Mouse (Mus musculus) cerebellum, adult 11-12 months (tissue): ENCODE results near the gene Kcng3.

Experiments used
- DNase-seq: peaks from one replicate; pipeline ENCODE4 v3.0.0; 2022

Kcng3 gene

DNA sequence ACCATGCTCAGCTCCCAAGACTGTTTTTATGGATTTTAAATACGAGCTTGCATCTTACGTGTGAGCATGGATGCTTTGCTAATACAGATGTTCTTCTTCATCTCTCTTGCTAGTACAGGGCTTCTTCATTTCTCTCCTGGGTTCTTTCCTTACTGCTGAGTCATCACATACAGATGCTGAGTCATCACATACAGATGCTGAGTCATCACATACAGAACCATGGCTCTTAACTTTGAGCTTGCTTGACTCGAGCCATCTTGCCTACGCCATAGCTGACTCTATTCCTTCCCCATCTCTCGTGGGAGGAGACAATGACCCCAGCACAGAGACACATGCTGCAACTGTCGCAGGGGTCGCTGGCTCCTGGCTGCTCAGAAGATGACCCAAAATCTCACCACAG is 76.7 kb downstream of the Kcng3 start:
- no peak for DNase-seq

DNA sequence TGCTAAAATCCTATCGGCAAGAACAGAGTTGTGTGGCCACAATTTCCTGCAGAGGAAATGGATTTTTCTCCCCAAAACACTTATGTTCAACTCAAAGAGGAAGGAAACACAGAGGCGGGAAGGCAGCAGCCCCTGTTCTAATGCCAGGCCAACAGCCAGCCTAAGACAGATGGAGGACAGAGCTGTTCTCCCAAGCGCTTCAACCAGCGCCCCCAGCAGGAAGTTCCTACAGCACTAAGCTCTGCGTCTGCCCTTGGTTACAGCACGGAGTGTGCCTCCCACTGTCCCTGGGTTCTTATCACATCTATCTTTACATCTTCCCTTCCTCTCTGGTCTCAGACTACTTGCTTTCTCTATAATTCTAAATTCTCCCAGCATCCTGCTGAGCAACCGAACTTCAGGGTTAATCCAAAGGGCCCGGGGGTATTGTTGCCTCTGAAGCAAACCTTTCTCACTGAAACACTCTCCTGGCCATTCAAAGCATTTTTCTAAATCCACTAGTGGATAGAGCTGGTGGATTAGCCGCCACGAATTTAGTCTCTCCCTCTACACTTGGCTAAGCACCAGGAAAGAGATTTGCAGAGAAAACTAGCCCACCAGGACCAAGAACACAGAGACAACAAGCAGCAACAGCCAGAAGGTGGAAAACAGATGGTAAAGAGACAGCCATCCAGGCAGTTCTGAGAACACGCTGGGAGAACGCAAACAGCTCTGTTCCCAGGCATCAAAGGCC is 83.0 kb downstream of the Kcng3 start:
- peak; percentile 38 for DNase-seq

DNA sequence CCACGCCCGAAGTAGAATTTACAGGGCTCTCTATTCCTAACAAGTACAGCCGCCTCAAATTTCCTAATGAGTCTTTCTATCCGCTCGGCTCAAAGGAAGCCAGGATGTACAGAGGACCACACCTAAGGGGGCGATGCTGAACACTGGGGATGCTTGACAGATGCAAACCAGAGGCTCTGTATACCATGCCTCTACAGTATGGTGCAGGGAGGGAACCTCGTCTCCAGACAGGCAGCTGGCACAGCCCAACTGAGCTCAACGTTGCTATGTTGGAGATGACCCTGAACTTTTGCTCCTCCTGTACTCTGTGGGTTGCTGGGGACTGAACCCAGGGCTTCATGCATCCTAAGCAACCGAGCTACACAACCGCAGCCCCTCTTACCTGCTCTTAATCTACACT is 84.5 kb downstream of the Kcng3 start:
- no peak for DNase-seq

- no peak for DNase-seq
Measured at GRCm38 (mm10) chr17:83545756-83546742, 85.6 kb downstream of the Kcng3 start.

GRCm38 (mm10) chr17:83545259-83545658 is 86.4 kb downstream of the Kcng3 start:
- DNase-seq = no peak

- no peak for DNase-seq
Measured at GRCm38 (mm10) chr17:83542424-83542823, 89.3 kb downstream of the Kcng3 start.

DNA sequence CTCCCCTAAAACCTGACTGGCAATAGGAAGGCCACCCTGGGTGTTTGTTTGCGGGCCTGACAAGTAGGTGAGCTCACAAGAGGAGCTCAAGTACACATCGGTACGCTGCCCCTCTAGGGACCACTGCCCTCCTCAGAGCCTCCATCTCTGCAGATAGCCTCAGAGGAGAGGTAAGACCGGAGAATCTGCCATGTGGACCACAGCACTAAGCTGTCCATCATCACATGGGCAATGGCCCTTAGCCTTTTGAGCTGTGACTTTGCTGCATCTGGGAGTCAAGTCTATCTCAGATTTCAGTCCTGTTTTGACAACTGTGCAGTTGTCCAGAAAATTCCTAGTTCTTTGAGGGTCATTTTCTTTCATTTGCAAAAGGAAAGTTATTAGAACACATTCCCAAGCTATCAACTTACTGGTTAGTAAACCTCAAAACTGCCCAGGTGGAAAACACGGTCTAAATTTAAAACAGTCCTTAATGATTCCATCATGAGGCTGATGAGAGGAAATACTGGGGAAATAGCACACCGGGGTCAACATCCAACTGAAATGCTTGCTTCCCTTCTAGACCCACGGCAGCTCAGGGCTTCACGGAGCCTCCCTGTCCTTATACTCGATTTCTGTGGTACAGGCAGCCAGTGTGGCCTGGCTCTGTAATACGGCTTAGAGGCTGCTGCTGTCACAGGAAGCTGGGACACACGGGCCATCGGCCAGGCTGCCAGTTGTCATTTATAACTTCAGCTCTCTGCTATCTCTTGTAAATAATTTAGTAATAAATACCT is 92.2 kb downstream of the Kcng3 start:
- no peak for DNase-seq

DNA sequence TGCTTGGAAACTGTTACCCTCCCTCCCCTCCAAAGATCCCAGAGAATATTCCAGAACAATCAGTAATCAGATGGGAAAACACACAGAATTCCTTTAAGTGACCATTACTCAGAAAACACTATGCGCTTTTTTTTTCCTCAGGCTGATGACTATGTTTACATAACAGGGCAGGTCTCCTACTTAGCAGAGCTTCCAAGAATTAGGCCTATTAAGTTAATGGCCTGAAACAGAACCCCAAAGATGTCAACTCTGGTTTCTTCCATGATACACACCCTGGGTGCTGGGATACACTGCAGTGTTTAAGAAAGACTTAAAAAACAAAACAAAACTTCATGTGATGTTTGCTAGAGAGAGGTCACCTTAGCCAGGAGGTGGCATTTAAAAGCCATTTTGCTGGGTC is 93.0 kb downstream of the Kcng3 start:
- no peak for DNase-seq

- DNase-seq = no peak
Measured at GRCm38 (mm10) chr17:83538141-83538540, 93.6 kb downstream of the Kcng3 start.
